Mouse (Mus musculus) G1E (cell line): ENCODE measurements around the gene Rap1gds1. TPM values are rescaled to one million over a fixed set of nuclear protein-coding genes. Genes with fewer than 3 reads are reported as not detected.

Experiments used
- ATAC-seq: 2 replicates; pipeline ENCODE4 v1.8.0; 2016; ENCODE audit warnings: mild to moderate bottlenecking; ENCODE audit not compliant: insufficient number of reproducible peaks, poor library complexity, low FRiP score, severe bottlenecking; ENCODE audit errors: extremely low read depth
- DNase-seq: peaks from one replicate; pipeline ENCODE4 v3.0.0; 2012; ENCODE audit warnings: low spot score
- H3K27me3 ChIP-seq: 2 replicates; pipeline ENCODE4 v1.6.1; 2012; ENCODE audit warnings: mild to moderate bottlenecking, low read length, inconsistent platforms; ENCODE audit not compliant: insufficient read depth
- H3K36me3 ChIP-seq: replicated peaks from 2 replicates; pipeline ENCODE3; 2012; ENCODE audit warnings: mild to moderate bottlenecking, inconsistent platforms
- H3K4me1 ChIP-seq: 2 replicates; pipeline ENCODE4 v1.6.1; 2012; ENCODE audit warnings: low read depth, low read length, inconsistent platforms, mixed read lengths; ENCODE audit not compliant: insufficient read depth
- H3K4me3 ChIP-seq: 2 replicates; pipeline ENCODE4 v1.5.1; 2012; ENCODE audit warnings: low read depth, mild to moderate bottlenecking, inconsistent platforms, low read length, moderate library complexity, mixed read lengths
- H3K9me3 ChIP-seq: replicated peaks from 2 replicates; pipeline ENCODE4 v1.6.1; 2012; ENCODE audit warnings: inconsistent platforms
- CTCF ChIP-seq: IDR thresholded peaks from 2 replicates; pipeline ENCODE4 v1.5.1; 2012; ENCODE audit warnings: low read depth, low read length, inconsistent platforms, mixed read lengths
- GATA1 ChIP-seq: IDR thresholded peaks from 2 replicates; pipeline ENCODE4 v1.6.1; 2012; ENCODE audit warnings: borderline replicate concordance, low read length, inconsistent platforms, mixed read lengths
- GATA2 ChIP-seq: IDR thresholded peaks from 2 replicates; pipeline ENCODE4 v1.6.1; 2012; ENCODE audit warnings: low read depth, low read length, inconsistent platforms, borderline replicate concordance
- POLR2AphosphoS5 ChIP-seq: IDR thresholded peaks from 2 replicates; pipeline ENCODE4 v1.6.1; 2012; ENCODE audit warnings: low read depth, low read length, inconsistent platforms; ENCODE audit not compliant: insufficient replicate concordance
- TAL1 ChIP-seq: conservative IDR thresholded peaks from 2 replicates; pipeline ENCODE4 v1.6.1; 2012; ENCODE audit warnings: low read depth, low read length, inconsistent platforms, mixed read lengths
- polyA plus RNA-seq: library from polyadenylated mRNA; stranded (reverse); fragments of >175 nt; gene quantifications from 2 replicates; pipeline ENCODE4 v1.2.3, GENCODE M21; 2012
- total RNA-seq, 2 experiments: library from RNA; stranded (forward) in 1 of 2; stranded (reverse) in 1 of 2; fragments of 200-1000 nt in 1 of 2; fragments of >200 nt in 1 of 2; fragmentation: Nextera tagmentation in 1 of 2; gene quantifications; 2 replicates each; pipeline ENCODE4 v1.2.3; 2014 to 2017

Gene Rap1gds1
- total and polyA plus RNA-seq, 3 experiments = 8.5 to 74.9 (median 35.4) TPM

- H3K36me3 ChIP-seq = no peaks in the 10 kb centered on the region
- no peak for ATAC-seq
- no peak for TF ChIP-seq GATA2
- no peak for TF ChIP-seq POLR2AphosphoS5
- no peak for TF ChIP-seq GATA1
- TF ChIP-seq CTCF = no peak
- no peak for TF ChIP-seq TAL1
These were observed 176.9 kb downstream of the Rap1gds1 start for GRCm38 (mm10) chr3:138898055-138898454.

GRCm38 (mm10) chr3:138897500-138897899 lies 177.5 kb downstream of the Rap1gds1 start:
- Histone ChIP-seq H3K36me3 (no peaks in the 10 kb centered on the region), H3K4me1 (no peaks in the 10 kb centered on the region), H3K9me3 (no peaks in the 10 kb centered on the region), H3K27me3 (no peaks in the 10 kb centered on the region), H3K4me3 (no peak overlapping the region)
- no peak for ATAC-seq
- DNase-seq = no peak
- TF ChIP-seq GATA2 (no peak), GATA1 (no peak), POLR2AphosphoS5 (no peak), CTCF (no peak), TAL1 (no peak)

More at GRCm38 (mm10) chr3:138898055-138898454, 176.9 kb downstream of the Rap1gds1 start:
- Histone ChIP-seq H3K27me3 (no peaks in the 10 kb centered on the region), H3K9me3 (no peaks in the 10 kb centered on the region), H3K4me3 (no peak overlapping the region), H3K4me1 (no peaks in the 10 kb centered on the region)
- no peak for DNase-seq

GRCm38 (mm10) chr3:138893520-138893919 lies 181.5 kb downstream of the Rap1gds1 start:
- no peak for ATAC-seq
- H3K9me3 ChIP-seq = no peaks in the 10 kb centered on the region
- no peaks in the 10 kb centered on the region for H3K36me3 ChIP-seq
- no peaks in the 10 kb centered on the region for H3K4me1 ChIP-seq
- H3K27me3 ChIP-seq = peaks cover 3% of the 10 kb centered on the region; the same call in 1 of the 2 replicates
- no peak for DNase-seq
- TF ChIP-seq GATA1 = no peak
- no peak for TF ChIP-seq GATA2
- TF ChIP-seq POLR2AphosphoS5 = no peak
- no peak for TF ChIP-seq CTCF
- no peak for TF ChIP-seq TAL1
- H3K4me3 ChIP-seq = no peak overlapping the region

GRCm38 (mm10) chr3:138889769-138890295 lies 185.2 kb downstream of the Rap1gds1 start:
- no peaks in the 10 kb centered on the region for H3K4me1 ChIP-seq
- H3K9me3 ChIP-seq = no peaks in the 10 kb centered on the region
- no peak for TF ChIP-seq POLR2AphosphoS5
- TF ChIP-seq CTCF = no peak
- TF ChIP-seq GATA2 = no peak
- TF ChIP-seq TAL1 = no peak
- TF ChIP-seq GATA1 = no peak
- ATAC-seq = no peak
- no peak overlapping the region for H3K4me3 ChIP-seq
- H3K36me3 ChIP-seq = no peaks in the 10 kb centered on the region
- no peak for DNase-seq
- H3K27me3 ChIP-seq = peaks cover 4% of the 10 kb centered on the region; the same call in 1 of the 2 replicates

- no peak overlapping the region for H3K4me3 ChIP-seq
- no peak for ATAC-seq
- H3K9me3 ChIP-seq = no peaks in the 10 kb centered on the region
- H3K36me3 ChIP-seq = no peaks in the 10 kb centered on the region
- peaks cover 7% of the 10 kb centered on the region; the same call in 1 of the 2 replicates for H3K27me3 ChIP-seq
- H3K4me1 ChIP-seq = no peaks in the 10 kb centered on the region
- TF ChIP-seq CTCF = no peak
- no peak for TF ChIP-seq GATA1
- no peak for TF ChIP-seq GATA2
- TF ChIP-seq POLR2AphosphoS5 = no peak
- TF ChIP-seq TAL1 = no peak
- DNase-seq = no peak
These were observed 185.8 kb downstream of the Rap1gds1 start for GRCm38 (mm10) chr3:138889214-138889613.

GRCm38 (mm10) chr3:138886121-138886520 lies 188.9 kb downstream of the Rap1gds1 start:
- Histone ChIP-seq H3K36me3 (no peaks in the 10 kb centered on the region), H3K27me3 (peaks cover 7% of the 10 kb centered on the region; the same call in 1 of the 2 replicates), H3K9me3 (no peaks in the 10 kb centered on the region), H3K4me1 (no peaks in the 10 kb centered on the region), H3K4me3 (no peak overlapping the region)
- ATAC-seq (no peak), DNase-seq (no peak)
- no peak for TF ChIP-seq CTCF
